Mouse (Mus musculus) retina, postnatal 7 days (tissue): ENCODE data around the gene Aph1a.
"Not testable (repeated sequence)": the region's sequence is repeated elsewhere in the genome, so short reads cannot be mapped to it uniquely, and the experiment has no call there.

ENCODE experiments used
- DNase-seq: peaks from one replicate; pipeline ENCODE4 v3.0.0-alpha.2; 2012; ENCODE audit warnings: low read depth, low spot score

Aph1a gene

DNA sequence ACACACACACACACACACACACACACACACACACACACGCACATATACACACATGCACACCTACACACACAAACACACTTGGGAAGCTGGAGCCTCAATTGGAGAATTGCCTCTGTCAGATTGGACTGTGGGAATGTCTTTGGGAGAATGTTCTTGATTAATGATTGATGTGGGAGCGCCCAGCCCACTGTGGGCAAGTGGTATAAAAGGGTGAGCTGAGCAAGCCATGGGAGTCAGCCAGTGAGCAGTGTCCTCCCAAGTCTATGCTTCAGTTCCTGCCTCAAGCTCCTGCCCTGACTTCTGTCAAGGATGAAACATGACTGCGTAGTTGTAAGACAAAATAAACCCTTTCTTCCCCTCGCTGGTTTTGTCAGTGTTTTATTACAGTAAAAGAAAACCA is 6.2 kb upstream of the Aph1a start:
- no peak for DNase-seq

DNA sequence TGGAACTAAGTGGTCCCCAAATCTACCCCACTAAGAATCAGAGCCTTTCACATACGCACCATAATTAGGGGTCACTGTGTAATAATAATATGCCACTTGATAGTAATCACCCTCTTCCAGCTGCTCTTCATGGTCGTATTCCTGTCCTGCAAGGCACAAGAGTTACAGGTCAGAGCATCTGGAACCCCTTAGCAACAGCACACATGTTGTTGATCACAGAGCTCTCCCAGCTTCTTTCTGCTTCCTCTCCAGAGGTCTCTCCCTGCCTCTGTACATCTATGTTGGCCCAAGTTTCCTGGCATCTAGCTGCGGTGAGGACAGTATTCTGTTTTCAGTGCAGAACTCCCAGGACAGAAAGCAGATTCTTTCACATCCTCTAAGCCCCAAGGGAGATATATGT is 4.1 kb upstream of the Aph1a start:
- no peak for DNase-seq

DNA sequence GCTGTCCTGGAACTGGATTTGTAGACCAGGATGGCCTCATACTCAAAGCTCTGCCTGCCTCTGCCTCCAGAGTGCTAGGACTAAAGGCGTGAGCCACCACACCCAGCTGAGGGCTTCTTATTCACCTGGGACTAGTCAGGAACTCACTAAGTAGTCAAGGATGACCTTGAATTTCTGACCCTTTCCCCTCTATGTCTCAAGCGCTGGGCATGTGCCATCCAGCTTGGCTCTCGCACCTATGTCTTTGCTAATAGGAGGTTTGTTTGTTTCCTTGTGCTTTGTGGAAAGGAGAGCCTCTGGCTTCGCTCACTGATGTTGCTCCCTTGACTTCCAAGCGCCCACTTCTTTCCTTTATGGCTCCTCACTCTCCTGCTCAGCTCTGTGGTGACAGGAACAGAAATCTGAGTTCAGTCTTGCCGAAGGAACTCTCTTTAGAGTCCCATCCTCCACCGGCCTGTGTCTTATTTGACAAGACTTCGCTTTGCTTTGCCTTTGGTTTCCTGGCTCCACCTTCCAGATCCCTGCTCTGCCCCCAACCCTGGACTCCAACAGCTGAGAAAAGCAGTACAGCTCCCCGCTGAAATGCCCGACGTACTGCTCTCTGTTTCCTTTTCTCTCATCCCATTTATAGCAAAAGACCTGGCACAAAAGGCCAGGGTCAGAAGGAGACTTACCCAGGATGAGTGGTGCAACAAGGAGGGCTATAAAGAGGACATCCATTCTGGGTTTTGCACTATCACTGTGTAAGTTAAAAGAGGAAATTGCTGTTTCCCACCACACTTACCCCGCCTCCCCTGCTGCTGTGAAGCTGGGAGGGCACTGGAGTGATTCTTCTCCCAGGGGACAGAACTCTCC is 2.3 kb upstream of the Aph1a start, which contains the start of gene BC028528:
TSS of gene BC028528 (minus strand) at position 795 of the 855 bp plus-strand sequence.
- no peak for DNase-seq

DNA sequence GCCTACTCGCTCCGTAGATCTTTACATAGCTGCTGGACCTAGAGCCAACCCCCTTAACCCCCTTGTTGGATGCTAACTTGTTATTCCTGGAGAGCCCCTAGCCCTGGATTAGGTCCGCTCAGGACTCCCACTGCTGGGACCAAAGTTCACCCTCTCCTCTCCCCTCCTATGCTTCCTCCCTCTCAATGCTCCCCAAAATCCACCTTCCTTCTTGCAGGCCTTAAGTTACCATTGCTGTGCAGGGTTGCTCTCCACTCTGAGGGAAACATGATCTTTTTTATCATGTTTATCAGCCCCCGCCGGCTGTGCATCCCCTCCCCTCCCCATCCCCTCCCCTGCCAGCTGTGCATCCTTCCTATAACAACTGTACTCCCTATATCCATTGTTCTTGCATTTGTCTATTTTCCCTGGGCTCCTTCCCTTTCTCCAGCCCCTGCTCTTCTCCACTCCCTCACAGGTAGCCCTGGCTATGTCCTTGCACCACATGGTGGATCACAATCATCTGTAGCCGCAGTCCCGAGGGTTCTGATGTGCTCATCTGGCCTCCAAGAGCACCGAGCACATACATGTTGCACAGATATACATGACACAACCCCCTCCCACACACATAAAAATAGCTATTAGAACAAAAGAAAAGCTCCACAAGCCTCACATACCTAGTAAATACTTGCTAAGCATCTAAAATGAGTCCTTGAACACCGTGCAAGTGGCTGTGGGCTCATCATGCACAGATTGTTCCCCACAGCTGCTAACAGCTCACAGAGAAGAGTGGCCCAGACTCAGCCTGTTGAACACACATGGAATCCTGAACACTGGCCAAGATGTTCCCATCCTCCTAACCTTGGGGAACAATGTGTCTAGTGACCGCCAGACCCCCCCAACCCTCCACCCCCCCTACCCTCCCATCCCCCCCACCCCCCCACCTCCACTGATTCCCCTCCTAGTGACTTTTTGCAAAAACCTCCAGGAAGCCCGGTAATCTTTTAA is 1.4 kb upstream of the Aph1a start:
- DNase-seq, result no peak

DNA sequence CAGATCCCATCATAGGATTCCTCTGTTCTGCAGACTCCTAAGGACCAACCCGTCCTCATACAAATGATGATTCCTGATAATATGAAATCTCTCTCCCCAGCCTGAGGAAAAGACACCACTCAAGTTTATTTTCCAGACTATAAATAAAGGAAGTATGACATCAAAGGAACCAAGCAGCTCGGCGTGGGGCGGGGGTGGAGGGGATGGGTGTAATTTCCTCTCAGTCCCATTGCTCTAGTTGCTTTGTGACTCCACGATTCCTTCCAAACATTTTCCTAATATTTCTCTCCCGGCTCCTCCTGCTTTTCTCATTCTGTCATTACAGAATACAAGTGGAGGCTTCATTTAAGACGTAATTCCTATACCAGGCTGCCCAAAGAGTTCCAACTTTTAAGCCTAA is 643 bp upstream of the Aph1a start:
- no peak for DNase-seq

DNA sequence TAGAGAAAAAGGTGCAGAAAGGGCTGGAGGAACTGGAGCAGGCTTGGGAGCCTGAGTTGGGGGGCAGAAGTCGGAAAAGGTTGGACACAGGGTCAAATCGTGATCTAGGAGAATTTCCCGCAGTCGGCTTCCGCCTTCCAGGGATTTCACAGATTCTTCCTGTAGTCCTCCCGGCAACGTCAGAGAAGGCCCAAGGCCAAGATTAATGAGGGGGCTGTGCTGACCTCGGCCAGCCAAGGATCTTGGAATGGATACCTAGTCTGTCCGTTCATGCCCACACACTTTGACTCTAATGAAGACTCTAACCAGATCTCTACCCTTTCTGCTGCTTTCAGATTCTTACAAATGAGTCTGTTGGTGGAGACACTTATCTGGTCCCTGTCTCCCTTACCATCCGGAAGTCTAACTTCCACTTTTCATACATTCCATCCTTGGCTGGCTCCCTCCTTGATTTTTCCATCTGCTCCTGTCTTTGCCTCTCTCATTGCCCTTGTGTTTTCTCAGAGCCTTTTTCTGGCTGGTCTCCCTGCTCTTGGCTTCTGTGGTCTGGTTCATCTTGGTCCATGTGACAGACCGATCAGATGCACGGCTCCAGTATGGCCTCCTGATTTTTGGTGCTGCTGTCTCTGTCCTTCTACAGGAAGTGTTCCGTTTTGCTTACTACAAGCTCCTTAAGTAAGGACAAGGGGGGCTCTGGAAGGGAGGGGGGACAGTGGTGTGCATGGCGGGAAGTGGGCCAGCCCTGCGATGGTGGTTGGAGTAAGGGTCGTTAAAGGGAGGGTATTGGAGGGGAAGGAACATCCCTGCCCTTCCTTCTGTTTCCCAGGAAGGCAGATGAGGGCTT is 770 bp downstream of the Aph1a start:
- DNase-seq, result no peak

DNA sequence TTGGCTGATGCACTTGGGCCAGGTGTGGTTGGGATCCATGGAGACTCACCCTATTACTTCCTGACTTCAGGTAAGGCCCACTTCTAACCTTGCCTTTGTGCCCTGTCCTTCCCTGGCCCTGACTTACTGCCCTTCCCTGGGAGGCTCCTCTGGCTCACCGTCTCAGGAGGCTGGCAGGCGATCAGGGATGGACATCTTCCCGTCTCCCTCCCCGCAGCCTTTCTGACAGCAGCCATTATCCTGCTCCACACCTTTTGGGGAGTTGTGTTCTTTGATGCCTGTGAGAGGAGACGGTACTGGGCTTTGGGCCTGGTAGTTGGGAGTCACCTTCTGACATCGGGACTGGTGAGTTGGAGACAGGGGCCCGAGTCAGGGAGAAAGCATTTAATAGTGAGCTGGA is 1.7 kb downstream of the Aph1a start:
- DNase-seq, result not testable (repeated sequence)

DNA sequence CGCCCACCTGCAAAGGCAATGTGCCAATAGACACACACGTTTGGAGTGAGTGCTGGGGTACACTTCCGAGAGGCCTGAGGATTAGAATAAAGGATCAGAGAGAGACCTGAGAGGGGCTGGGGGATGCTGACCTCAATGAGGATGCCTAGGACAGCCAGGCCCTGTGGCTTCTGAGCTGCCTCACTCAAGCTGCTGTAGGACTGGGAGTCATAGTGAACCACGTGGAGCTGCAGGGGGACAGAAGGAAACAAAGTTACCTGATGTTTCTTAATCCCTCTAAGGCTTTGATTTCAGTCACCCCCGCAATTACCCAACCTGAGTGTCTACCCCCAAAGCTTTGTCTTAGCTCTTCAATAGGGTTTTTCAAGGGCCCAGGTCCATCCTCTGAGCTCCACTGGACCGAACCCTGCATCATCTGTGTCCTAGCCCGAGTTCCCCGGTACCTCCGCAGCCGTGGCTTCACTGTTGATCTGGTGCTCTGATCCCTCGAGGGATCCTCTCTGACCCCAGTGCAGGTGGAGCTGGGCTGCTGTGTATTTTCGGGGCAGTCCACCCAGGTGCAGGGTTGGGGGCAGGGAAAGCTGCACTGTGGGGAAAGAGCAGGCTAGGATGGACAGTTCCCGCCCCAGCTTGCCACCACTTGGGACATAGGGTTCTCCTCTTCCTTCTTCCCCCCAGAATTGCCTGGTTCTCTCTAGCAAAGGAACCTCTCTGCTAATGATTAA is 6.2 kb downstream of the Aph1a start:
- DNase-seq, result no peak

DNA sequence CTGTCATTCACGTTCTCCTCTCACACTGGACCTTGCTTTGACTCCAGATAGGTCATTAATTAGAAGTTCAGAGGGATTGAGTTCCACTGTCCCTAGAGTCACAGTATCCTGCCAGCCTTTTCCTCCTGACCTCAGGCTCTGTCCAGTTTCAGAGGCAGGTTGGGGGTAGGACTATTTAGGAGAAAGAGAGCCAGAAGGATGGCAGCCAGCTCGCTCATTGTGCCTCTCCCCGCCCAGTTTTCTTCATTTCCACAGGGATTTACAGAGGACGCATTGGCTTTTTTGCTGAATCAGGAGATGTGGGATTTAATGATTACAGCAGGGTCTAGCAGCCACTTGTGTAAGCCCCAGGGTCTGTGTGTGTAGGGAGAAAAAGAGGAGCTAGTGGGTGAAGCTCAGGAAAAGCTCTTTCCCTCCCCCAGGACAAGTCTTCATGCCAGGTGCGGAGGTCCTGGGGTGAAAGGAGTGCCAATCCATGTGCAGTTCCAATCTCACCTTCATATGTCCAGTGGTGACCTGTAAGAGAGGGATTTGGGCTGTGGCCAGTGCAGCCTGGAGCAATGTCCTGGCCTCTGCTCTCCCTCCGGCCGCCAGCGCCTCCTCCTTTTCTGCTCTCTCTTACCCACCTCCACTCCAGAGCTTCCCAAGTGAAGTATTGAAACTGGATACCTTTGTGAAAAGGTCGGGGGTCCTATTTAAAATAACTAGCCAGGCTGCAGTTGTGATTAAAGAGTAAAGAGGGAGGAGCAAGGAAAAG is 8.0 kb downstream of the Aph1a start:
- no peak for DNase-seq

DNA sequence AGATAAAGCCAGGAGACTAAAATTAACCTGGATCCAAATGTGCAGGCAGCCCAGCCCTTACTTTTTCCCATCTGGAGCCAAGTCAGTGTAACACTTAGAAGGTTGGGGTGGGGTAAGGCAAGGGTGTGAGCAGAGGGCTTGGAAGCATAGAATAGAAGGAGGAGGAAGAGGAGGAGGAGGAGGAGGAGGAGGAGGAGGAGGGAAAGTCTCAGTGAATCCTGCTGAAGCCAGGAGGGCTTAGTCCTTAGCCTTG is 8.5 kb downstream of the Aph1a start:
- no peak for DNase-seq

DNA sequence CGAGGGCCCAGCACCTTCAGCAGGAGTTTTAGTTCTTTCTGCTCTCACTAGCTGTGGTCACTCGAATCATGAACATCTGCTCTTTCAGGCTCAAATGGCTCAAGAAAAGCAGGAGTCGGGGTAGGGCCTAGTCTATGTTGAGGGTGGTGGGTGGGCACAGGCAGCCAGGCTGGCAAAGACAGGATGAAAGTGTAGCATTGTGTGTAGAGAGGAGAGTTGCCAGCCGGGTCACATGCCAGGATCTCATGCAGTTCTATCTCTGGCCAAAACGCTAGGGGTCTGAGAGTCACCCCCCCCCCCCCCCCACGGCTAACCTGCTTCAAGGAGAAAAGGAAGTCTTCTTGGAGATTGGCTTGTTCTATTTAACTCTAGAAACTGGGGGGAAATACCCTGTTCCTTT is 8.9 kb downstream of the Aph1a start:
- DNase-seq, result no peak

DNA sequence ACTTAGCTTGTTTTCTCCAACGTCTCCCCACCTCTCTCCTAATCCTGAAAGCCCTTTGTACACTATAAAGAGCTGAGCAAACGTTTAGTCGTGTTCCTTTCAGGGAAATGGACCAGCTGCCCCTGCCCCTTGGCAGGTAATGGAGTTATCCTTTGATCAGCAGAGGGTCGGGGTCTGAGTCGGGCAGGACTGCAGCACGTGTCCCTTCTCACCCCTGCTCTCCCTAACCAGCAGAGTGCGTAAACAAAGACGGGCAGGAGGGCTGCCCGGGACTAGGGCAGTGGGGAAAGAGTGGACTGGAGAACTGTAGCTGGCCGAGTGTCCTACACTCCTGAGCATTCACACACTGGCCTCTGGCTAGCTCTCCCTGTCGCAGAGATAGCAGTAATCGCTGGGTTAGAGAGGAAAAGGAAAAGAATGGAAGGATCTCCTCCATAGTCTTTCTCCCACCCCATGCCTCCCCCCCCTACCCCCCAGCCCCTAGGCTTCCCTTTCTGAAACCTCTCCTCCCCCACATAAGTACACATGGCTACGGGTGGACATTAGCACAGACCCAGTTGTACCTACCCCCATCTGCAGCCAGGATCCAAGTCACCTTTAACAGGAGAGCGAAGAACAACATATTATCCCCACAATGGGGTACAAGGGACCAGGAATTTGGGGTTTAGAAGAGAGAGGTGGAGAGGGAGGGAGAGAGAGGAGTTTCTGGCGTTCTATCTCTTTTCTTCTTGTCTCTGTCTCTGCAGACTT is 10.2 kb downstream of the Aph1a start:
- DNase-seq, result no peak

DNA sequence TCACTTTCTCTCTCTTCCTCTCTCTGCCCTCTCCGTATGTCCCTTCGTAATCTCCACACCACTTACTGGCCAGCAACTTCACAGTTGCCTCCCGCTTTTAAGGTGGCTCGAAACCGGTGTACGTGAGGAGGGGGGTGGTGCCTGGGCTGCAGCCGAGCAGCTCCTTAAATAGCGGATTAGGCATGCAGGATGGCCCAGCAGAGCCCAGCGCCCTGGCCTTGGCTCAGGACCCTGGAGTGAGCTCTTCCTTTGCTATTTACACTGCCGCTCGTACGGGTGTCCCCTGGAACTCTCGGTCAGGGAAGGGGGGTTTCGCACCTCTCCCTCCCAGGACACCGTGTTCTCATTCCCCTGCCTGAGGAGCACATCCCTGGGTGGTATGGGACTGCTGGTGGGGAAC is 10.8 kb downstream of the Aph1a start, which contains the start of gene Car14:
TSS of gene Car14 (minus strand) at position 124 of the 400 bp plus-strand sequence.
- DNase-seq, result no peak

DNA sequence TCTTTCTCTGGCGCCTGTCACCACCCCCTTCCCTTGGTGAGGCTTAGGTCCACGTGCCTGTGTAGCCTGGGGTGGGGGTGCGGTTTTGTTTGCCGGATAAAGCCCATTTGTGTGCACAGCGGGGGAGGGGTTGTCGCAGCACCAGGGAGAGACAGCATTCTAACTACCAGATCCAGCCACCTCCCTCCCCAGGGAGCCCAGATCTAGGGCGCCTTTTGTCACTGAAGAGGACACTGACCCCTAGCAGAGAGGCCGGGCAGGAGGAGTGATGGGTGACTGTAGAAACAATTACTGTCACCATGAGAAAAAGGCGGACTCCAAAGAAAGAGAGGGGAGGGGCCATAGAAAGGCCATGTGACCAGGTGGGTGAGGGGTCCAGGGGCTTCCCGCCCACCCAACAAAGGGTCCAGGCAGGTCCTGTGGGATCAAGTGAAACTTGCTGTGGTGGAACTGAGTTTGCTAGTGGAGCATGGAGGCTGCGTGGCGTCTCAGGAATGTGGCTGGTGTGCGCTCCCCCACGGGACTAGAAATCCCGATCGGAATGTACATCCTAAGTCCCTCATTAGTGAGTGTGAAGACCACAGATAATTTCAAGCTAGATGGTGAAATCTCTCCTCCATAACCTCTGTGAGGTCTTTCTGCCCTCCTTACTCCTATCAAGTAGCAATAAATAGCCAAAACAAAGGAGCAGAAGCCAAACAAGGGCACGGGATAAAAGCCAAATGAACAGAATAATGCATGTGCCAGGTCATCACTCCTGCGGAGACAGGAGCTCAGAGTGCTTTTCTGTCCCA is 11.6 kb downstream of the Aph1a start:
- DNase-seq, result no peak

DNA sequence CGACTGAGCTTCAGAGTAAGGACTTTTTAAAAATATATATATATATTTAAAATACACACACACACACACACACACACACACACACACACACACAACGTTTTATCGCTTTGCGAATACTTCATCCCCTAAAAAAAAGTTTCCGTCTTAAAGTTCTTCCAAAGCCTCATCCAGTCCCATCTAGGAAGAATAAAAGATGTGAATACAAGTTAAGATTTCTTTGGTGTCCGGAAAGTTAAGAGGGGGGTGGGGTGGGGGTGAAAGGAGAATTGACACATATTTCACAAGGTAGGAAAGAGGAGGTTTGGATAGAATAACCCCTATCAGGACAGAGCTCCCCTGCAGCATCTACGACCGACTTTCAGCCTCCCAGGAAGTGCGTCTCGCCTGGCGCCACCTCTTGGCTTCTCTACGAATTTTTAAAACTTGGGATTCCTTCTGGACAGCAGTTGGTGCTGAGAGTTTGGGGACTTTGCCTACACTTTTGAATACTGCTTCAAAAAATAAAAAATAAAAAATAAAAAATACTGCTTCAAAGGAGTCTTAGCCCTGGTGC is 12.2 kb downstream of the Aph1a start:
- DNase-seq, result no peak

DNA sequence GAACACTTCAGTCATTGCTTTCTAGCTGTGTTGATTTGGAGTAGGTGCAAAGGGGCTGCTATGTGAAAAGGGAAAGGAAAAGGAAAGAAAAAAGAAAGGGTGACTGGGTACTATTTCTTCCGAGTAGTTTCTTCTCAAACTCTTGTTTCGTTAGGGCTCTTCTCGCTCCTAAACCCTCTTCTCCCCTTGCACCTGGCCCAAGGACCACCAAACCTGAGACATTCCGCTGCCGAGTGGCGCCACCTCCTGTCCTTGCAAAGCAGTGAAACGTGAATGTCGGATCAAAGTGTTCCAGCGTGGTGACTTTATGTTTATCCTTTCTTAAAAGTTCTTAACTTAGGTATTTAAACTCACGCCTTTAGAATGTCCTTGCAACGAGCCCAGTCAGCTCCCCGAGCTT is 13.1 kb downstream of the Aph1a start:
- DNase-seq, result no peak

DNA sequence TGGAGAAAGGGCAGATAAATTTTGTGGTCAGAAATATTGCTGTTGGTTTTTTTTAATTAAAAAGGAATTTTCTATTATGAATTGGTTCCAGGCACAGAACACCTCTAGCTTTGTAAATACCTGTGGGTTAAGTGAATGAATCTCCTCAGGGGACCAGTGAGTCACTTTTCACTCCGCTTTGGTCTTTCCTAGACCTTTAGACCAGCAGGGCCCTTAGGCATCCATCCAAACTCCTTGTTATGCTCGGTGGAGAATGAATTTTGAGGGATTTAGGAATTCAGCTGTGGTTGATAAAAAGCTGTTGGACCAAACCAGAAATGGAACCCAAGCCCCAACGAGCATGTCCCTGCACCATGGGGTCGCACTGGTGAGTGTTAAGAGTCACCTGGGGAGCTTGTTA is 13.8 kb downstream of the Aph1a start:
- no peak for DNase-seq

DNA sequence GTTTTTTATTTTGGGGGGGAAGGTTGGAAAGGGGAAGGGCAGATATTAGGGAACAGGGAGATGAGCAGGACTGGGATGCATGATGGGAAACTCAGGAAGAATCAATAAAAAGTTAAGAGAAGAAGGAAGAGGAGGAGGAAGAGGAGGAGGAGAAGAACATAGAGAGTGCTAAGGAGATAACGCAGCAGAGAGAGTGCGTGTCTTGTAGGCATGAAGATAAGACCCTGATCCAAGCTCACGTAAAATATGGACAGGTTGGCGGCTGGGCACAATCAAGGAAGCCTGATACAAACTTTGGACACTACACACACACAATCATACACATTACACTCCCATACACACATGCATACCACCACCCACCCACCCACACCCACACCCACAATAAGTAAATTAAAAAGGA is 20.9 kb downstream of the Aph1a start:
- DNase-seq, result no peak

DNA sequence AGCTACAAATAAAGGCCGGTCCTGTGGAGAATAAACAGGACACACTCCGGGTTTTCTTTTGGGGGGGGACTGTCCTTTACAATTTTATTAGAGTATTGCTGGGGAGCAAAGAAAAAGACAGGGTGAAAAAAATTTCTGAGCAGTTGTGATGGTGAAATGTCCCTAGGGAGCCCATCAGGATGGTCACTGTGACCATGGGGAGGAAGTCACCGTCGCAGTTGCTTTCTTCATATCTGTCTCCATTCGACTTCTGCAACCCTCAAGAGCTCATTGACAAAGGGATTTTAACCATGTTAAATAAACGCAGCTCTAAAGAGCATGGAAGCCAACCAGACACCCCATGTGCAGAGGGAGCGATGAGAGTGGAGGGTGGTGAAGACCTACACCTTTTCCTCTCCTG is 23.0 kb downstream of the Aph1a start:
- DNase-seq, result no peak
